Mouse (Mus musculus) ZHBTc4 (cell line): ENCODE results near the gene Pacsin2.
A peak's percentile ranks its signal among the peaks of the same experiment; 100 is the strongest.
"Not testable (repeated sequence)": the region's sequence is repeated elsewhere in the genome, so short reads cannot be mapped to it uniquely, and the experiment has no call there.

ENCODE experiments used
- DNase-seq: peaks from one replicate; pipeline ENCODE4 v3.0.0-alpha.2; 2011; ENCODE audit warnings: low read depth, low spot score

The Pacsin2 gene

DNA sequence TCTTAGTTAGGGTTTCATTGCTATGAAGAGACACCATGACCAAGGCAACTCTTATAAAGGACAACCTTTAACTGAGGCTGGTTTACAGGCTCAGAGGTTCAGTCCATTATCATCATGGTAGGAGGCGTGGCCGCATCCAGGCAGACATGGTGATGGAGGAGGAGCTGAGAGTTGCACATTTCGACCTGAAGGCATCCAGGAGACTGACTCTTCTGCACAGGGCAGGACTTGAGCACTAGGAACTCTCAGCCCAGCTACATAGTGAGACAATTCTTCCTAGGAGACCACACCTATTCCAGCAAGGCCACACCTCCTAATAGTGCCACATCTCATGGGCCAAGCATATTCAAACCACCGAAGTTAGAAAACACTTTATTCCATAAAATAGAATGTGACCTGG, 15.4 kb upstream of the Pacsin2 start:
- peak; percentile 68 for DNase-seq

DNA sequence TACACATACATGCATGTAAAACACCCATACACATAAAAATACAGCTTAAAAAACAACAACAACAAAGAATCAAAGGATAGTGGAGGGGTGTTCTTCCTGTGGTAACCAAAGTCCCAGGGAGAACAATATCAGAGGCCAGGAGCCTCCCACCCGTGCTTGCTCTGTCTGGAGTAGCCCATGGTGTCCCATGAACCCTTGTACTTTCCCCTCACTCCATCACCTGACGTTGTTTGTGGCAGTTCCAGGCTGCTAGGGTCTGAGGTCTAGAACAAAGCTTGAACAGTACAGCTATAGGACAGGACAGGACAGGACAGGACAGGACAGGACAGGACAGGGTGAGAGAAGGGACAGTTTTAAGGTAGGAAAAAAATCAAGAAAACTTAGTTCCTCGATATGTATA, 13.7 kb upstream of the Pacsin2 start:
- DNase-seq, result no peak

DNA sequence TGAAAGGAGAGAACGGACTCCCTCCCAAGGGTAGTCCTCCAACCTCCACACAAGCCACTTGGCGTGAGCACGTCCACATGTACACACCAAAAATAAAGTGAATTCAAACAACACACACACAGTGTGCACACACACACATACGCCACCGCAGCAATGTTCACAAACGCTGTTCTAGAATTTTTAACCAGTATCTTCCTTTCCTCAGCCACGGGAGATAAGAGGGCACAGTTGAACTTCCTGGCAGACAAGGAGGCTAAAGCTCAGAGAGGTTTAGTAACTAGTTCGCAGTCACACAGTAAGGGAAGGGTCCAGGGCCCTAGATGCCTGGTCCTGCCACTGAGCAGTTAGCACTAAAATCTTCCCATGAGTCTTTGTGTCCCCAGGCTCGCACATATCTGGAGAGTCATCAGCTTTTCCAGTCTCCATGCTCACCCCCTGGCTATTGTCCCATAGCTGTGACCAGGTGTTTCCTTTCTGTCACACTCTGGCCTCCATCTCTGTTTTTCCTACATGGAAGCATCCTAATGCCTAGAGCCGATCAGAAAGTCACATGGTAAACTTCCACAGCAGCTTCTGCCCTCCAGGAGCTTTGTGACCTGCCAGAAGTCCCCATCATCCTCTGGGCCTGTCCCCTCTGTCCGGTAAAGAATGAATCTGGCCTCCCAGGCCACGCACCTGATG, 12.3 kb upstream of the Pacsin2 start:
- no peak for DNase-seq

DNA sequence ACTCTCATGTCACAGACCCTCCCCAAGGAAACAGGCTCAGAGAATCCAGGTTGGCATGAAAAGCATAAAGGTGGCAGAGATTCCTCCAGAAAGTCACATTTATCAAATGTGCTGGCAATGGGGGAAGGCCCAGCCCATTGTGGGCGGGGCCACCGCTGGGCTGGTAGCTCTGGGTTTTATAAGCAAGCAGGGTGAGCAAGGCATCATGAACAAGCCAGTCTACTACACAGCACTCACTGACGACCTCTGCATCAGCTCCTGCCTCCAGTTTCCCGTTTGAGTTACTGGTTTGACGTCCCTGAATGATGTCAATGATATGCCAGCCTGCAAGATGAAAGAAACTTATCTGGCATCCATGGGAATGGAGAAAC, 10.0 kb upstream of the Pacsin2 start:
- DNase-seq, result peak; percentile 65

DNA sequence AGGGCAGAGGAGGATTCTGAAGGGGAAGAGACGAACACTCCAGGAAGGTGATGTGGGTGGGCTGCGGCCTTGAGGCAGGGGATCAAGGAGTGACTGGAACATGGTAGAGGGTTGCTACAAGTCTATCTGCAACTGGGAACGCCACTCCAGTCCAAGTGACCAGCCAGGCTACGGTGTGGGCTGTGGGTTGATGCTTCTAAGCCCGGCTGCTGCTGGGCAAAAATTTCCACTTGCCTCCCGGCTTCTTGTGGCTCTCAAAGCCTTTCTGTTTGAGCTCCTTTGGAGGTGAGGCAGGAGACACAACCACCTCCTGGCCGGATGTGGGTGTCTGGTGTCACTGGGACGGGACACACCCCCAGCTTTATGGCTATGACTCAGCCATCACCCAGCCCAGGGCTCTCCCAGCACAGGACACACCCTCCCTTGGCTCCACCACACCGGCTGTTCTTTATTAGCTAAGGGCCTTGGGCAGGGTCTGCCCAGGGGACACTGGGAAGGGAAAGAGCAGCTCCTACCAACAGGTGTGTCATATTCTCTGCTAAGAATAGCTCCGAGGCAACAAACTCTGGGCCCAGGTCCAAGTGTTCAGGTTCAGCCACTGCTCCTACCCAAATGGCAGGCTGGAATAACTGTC, 9.5 kb upstream of the Pacsin2 start:
- DNase-seq, result peak; percentile 74

DNA sequence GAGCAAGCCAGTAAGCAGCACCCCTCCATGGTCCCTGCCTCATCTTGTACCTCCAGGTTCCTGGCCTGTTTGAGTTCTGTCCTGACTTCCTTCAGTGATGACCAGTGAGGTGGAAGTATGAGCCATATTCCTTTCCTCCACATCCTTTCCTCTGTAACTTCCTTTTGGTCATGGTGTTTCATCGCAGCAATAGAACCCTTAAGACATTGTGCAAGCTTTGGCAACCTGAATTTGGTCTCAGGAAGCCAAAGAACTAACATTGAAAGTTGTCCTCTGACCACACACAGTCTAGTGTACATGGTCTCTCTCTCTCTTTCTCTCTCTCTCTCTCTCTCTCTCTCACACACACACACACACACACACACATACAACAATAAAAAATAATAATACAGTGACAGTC, 8.8 kb upstream of the Pacsin2 start:
- DNase-seq, result no peak

DNA sequence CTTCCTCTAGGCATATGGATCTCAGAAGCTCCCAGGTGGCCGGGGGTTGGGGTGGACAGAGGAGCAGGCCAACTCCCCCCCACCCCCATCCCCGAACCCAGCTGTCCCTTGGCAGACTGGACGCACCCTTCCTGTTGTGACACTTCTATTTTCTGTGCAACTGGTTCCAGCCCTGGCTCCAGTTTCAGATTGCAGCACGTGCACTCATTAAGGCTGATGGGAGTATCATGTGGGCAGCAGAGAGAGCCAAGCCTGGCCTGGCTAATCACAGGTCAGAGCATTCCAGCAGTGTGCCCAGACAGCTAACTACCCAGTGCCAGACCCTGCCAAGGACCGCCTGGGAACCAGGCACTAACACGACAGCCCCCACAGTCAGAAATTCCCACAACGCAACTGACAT, 7.1 kb upstream of the Pacsin2 start:
- DNase-seq, result no peak

DNA sequence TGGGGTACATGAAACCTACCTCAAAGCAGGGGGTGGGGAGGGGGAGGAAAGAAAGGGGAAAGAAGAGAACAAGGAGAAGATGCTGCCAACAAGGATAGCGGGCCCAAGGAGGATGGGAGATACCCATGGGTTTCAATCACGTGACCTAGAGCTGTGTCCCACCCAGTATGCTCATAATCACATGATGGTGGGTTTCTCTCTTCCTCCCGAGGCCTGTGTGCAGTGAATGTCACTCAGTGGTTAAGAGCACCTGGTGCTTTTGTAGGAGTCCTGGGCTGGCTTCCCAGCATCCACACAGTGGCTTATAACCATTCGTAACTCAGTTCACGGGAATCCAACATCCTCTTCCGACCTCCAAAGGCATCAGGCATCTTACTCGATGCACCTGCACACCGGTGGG, 6.0 kb upstream of the Pacsin2 start:
- no peak for DNase-seq

DNA sequence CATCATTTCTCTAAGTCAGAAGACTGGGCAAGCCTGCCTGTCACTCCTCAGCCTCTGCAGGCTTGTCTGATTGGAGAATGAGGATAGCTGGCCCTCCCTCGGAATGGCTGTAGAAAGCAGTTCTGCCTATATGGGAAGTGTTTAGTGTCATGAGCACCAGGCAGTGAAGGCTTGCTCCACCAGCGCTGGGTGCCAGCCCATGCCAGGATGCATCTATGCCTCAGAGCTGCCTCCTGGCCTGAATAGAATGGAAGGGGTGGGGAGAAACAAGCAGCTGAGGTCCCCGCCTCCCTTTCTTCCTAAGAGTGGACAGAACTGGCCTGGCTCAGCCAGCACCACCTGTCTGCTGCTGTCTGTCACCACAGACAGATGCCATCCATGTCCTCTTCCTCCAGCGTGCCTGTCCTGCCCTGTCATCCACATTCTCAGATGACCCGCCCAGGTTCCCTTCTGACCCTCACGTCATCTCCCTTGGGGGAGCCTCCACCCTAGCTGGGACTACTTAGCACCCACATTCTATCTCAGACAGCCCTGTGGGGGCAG, 4.9 kb upstream of the Pacsin2 start:
- no peak for DNase-seq

DNA sequence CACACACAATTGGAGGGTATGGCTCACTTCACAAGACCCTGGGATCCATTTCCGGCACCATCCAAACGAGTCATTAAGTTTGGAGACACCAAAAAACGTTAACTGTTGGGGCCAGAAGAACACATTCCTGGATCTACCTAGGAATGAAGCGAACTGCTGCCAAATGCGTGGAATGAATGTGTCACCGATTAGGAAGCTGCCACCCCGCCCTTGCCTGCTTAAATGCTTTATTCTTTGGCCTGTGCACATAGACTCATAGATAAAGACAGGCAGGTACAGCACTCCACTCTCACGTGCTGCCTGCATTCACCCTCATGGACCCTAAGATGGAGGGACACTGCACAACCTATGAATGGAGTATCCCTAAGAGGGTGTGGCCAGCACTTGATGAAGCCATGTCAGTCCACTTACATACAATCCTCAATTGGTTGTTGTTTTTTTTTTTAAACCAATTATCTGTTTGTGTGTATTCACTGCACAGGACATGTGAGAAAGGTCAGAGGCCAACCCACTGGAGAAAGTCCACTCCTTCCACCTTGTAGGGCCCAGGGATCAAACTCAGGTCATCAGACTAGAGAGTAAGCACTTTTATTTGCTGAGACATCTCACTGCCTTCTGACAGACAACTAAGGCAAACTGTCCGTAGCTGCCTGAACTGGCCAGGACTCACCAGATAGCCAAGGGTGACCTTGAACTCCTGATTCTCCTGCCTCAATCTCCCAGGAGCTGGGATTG, 3.0 kb upstream of the Pacsin2 start:
- peak; percentile 61 for DNase-seq

DNA sequence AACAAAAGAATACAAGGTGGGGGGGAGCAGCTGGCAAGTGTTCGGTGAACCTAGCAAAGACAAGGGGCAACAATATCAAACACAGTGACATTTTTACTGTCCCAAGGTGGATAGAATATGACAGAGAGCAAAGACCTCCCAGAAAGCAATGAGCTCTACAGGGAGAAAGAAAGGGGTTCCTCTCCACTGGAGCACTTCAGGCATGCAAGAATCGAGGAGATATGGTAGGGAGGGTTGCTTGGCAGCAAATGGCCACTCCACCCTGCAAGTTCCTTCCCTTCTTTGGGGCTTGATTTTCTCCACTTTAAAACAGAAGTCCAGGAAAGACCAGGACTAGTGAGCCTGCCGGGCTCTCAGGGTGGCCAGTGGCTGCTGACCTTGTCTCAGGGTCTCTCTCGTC, 1.9 kb upstream of the Pacsin2 start:
- no peak for DNase-seq

DNA sequence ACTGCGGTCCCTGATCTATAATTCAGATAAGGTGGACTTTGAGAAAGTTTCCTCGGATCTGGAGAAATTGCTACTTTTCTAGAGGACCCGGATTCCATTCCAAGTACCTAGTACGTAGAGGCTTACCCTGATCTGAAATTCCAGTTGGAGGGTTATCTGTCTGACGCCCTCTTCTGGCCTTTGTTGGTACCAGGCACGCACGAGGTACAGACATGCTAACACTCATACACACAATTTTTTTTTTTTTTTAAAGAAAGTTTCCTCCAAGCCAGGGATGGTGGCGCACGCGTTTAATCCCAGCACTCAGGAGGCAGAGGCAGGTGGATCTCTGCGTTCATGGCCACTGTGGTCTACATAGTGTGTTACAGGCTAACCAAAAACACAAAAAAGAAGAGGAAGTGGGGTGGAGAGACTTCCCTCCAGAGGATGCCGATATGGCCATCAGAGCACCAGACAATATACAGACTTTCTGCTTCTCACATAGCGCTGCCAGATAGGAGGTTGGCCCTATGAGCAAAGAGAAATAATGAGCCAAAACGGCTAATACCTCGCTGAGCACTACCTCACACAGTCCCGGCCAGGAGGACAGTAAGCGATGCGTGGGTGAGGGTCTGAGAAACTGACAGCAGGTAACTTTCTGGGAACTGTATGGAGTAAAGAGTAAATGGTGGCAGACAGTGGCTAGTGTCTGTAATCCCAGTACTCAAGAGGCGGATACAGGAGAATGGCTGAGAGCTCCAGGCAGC, 672 bp upstream of the Pacsin2 start:
- peak; percentile 94 for DNase-seq

DNA sequence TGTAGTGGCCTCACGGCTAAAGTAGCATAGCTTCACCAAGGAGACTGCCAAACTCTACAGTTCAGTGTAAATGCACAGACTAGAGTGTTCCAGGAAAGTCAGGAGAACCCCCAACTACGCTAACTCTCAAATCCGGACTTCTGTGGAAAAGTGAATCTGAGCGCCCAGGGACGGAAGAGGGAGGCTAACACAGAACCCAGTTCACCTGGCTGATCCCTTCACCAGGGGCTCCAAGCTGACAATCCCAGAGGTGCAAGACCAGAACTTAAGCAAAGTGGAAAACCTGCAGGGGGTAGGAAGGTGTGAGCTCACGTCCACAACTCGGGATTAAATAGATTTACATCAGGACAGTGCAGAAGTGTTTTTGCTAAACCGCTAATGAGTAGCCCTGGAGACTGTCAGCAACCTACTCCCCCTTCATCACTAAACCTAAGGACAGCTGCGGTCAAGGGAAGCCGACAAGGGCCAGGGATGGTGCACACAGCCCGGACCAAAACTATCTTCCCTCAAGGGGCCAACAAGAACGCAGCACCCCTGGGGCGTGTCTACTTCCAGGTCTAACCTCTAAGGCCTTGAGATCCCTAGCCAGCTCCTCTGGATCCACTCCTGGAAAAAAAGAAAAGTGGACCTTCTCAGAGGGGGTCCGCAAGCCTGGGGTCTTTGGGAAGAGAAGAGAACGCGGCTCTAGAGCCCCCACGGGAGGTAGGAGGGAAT, 880 bp downstream of the Pacsin2 start:
- DNase-seq, result peak; percentile 69

DNA sequence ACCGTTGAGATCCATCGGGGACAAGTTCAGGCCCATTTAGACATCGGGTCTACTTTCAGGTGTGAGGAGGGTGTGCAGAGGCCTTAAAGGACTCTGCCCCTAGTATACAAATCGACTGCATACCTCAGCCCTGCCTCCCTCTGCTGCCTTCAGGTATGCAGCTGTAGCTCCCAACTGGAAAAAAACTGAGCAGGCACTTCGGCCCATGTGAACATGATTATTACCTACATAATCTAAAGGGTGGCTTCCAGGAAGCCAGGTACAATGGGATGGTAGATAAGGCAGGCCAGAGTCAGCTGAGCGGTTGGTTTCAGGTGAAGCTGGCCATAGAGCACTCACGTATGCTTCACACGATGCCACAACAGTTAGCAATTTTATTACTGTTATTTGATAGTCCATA, 2.1 kb downstream of the Pacsin2 start:
- not testable (repeated sequence) for DNase-seq

DNA sequence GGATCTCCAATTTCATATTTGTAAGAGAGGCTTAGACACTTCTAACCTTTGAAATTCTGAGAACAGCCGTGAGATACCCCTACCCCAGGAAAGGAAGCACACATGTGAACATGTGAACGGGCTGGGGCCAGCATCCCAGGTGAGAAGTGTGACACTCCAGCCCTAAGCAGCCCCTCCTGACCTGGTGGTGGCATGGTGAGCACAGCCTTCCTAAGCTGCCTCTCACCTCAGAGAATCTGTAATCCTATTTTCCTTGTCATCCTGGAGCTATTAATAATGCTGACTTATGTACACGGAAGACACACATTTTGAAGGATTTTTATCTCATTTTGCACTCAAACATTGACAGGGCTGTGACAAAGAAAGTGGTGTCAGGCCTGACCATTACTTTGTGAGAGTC, 3.5 kb downstream of the Pacsin2 start:
- no peak for DNase-seq

DNA sequence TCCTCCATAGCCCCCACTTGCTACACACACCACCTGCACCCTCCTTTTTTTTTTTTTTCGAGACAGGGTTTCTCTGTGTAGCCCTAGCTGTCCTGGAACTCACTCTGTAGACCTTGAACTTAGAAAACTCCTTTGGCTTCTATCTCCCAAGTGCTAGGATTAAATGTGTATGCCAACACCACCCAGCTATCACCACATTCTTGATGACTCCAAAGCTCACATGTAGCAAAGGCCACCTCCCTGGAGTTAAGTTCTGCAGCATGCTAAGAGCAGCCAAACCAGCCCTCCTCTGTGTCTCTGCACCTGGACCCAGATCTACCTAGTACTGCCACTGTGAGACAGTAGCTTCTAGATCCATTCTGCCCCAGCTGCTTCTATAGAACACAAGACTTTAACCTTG, 6.9 kb downstream of the Pacsin2 start:
- DNase-seq, result no peak

DNA sequence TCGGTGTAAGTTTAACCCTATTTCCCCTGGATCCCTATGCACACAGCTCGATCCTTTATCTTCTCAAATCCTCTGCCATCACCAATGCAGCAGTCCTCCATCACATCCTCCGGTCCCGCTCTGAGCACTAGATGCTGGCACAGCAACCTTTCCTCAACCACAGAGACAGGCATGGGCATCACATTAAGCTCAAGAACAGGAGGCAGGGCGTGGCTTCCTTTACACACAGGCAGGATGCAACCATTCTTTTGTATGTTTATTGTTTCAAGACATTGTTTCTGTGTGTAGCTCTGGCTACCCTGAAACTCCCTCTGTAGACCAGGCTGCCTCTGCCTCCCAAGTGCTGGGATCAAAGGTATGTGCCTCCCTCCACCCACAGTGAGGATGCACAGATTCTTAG, 8.8 kb downstream of the Pacsin2 start:
- peak; percentile 48 for DNase-seq

DNA sequence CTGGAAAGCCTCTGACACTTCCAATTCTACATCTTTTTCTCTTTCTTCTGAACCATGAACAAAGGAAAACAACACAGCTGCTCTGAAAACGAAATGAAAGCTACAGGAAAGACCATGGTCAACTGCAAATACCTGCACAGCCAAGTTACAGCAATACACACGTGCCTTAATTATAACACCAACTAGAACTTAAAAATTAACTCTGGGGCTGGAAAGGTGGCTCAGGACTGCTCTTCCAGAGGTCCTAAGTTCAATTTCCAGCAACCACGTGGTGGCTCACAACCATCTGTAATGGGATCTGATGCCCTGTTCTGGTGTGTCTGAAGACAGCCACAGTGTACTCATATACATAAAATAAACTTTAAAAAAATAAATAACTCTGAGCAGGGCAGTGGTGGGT, 9.4 kb downstream of the Pacsin2 start:
- no peak for DNase-seq

DNA sequence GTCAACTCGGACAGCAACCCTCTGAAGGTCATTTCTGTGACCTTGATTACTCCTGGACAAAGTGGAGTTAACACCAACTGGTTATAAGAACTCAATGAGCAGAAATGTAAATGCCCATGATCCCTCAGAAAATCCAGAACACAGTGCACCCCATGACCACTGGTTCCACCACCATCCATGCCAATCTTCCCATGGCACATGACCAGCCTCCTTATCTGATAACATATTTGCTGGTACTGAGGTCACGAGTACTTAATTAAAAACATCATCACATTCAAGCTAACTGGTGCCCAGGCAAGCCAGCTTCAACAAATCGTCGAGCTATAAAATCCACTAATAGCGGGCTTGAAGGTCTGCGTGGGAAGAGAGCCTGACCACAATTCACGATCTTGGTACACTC, 10.0 kb downstream of the Pacsin2 start:
- DNase-seq, result no peak

DNA sequence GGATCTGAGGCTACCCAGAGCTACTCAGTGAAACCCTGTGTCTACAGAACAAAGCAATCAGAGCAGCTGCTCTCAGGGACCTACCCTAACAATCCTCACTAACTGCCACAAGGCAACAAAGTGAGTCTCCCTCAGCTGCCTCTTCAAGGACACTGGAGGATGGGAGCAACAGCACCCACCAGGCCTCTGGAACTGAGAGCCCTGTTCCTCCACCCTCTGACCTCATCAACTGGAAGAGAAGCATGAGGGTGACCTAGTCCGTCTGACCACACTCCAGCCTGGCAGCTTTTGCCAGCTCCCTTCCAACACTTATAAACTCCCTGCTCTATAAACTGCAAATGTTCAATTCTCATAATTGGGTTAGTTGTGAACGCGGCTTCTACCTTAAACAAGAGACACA, 10.5 kb downstream of the Pacsin2 start:
- DNase-seq, result peak; percentile 41

DNA sequence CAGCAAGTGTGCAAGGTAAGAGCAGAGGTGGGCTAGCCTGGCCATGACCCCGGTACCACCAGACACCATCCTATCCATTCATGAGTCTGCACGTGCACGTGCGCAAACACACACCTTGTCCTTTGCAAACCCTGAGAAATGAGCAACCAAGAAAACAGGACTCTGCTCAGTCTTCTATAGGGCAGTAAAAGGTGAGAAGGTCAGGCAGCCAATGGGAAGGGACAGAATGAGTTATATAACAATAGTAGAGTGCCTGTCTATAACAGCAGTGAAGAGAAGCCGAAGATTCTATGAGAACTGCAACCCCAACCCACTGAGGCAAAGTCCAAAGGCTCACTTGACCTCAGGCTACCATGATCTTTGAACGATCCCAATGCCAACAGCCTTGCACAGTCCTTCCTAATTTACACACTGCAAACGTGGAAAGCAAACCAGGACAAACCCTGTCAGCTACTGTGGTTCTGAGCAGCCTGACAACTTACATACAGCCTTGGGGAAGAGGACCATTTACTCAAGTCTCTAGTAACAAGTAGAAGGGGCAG, 12.1 kb downstream of the Pacsin2 start:
- DNase-seq, result no peak
